Mouse (Mus musculus) E14TG2a.4 (cell line): ENCODE results near the gene Gps1.

ENCODE experiments used
- CTCF ChIP-seq: conservative IDR thresholded peaks from 2 replicates; pipeline ENCODE4 v1.5.1; 2014; ENCODE audit warnings: low read length
- NANOG ChIP-seq: IDR thresholded peaks from 2 replicates; pipeline ENCODE4 v1.6.1; 2014; ENCODE audit warnings: borderline replicate concordance, low read length, mixed read lengths
- POU5F1 ChIP-seq: IDR thresholded peaks from 2 replicates; pipeline ENCODE4 v1.6.1; 2014; ENCODE audit warnings: low read length, borderline replicate concordance

DNA sequence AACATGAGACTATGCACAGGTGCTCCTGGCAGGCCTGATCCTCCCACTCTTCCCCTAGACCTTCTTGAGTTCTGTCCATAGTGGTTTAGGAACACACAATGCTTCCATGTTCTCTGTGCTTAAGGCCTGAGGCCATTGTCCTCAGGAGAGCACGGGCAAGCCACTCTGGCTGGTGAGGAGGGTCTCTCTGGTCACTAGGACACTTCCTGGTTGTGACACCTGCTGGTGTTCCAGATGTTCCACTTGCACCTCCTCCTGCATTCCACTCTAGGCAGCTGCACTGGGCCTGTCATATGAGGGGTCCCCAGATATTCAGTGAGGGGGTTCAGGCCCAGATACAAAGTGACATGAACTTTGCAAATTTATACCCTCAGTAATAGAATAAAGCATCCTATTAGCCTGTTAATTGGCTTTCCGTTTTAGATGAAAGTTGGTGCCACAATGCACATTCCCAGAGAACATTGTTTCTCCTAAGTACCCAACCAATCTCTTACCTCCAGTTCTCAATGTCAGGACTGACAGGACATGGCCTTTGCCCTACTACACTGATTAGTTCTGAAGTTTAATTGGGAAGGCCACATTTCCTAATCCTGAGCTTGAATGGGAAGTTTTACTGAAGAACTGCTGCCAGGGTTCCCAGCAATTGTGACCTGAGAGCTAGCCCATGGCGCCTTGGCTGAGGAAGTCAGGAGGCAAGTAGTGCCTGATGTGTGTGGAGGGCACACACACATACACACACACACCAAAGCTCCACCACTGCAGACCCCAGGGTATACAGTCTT lies 47.8 kb downstream of the Gps1 start:
- TF ChIP-seq CTCF = no peak
- TF ChIP-seq POU5F1 = no peak
- TF ChIP-seq NANOG = no peak
